Mouse (Mus musculus): ENCODE measurements around the gene Prmt2.

Gene Prmt2

DNA sequence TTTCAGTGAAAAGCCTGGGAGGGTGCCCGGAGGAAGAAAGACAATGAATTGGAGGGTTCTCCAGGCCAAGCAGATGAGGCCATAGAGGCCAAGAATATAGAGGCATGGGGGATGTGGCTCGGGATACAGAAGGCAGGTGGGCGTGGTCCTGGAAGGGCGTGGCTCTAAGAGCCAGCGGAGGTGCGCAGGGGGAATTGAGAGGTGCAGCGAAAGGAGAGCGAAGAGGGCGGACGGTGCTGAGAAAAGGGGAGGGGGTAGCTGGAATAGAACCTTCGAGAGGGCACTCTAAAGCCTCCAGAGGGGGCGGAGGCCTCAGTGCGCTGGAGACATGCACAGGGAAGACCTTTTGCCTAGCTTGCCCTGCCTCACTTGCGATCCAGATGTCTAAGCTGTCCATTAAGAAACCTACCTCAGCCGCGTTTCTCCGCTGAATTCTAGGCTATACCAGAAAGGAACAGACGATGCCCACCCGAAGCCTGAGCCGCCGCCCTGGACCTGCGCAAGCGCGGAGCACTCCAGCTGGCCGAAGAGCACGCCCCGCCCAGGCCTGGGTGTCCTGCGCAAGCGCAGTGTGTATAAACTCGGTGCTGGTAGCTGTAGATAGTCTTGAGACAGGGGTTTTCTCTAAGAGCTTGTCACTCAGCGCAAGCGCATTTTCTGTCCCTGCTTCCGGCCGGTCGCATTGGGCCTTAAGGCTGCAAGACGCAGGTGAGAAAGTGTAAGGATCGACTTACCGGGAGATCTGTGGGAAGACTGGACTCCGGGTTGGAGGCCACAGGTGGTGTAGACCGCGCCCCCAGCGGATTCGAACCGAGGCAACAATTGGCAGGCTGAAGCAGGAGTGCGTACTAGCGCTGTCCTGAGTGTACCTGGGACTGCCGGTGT, at the start of gene Prmt2:
Gene Prmt2, minus strand, starts transcription at position 525 of the 885 bp plus-strand sequence.
- DNase-seq (ENCODE audit: low read depth) = peak; percentile 88

DNA sequence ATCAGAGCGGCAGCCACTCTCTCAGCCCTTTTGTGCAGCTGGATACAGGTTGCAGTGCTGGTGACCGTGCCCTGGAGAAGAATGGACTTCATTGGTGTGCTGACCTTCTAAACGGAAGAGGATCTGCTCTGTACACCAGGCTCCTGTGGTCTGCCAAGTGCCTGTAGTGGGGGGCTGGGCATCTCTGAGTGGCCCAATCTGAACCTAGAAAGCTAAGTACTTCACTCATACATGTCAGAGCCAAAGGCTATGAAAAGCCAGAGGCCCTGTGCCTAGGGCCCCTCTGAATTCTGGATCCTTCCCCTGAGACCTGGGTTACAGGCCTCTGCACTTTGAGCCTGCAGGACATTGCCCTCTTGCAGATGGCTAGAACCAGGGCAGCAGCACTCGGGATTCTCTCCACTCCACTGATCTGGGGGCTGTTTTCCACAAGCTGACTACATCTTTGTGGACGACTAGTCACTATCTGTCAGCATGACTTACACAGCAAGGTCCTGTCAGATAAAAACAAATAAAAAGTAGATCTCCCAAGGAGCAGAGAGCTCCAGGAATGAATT, 41.0 kb upstream of the Prmt2 start:
- no peak for DNase-seq (ENCODE audit: low read depth)

DNA sequence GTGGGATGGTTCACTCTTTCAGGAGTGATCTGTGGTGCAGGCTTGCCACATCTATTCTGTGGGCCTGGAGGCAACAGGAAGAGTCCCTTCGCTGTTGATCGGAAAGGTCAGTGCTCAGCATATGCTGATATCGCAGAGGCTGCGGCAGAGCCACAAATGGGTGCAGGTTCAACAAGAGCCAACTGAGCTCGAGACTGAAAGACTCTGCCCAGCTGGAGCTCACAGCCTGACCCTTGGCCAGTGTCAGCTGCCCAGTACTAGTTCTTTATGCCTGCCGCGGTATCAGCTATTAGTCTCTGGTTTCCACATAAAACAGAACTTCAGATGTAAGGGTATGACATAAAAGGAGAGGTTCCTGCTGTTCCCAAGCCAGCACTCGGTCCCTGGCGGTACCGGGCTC, 37.6 kb upstream of the Prmt2 start:
- no peak for DNase-seq (ENCODE audit: low read depth)

GRCm38 (mm10) chr10:76271238-76271637, 33.6 kb upstream of the Prmt2 start:
- peak; percentile 8 for DNase-seq (ENCODE audit: low read depth)

- no peak for DNase-seq (ENCODE audit: low read depth)
These were observed 24.8 kb upstream of the Prmt2 start for GRCm38 (mm10) chr10:76262431-76262830.

GRCm38 (mm10) chr10:76261447-76261846, 23.8 kb upstream of the Prmt2 start:
- DNase-seq (ENCODE audit: low read depth) = no peak

DNA sequence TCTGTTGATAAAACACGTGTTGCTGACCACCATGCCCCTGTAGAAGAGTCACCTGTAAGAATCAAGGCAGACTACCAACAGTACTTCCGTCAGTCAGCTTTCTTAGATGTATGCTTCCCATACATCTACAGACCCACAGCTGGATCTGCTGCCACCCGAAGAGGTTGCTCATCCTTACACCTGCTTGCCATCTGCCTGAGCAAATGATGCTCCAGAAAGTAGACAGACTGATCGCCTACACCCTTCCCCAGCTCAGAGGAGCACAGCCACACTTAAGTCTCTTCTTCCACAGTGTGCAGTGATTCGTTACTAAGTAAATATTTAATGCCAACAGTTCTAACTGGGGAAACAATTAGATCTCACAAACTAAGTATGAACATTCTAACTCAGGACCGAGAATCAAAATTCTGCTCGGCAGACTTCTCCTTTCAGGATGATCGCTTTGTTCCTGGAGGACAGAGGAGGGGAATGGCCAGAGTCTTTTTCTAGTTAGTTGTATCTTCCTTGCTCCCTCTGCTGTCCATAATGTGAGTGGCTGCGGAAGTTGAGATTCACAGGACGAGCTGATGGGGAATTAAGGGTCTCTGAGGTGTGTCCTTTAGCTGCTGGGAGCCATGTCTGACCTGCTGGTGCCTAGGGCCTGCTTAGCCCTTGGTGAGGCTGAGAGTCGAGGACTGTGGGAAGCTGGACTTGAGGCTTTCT, 22.8 kb upstream of the Prmt2 start:
- DNase-seq (ENCODE audit: low read depth) = no peak

DNA sequence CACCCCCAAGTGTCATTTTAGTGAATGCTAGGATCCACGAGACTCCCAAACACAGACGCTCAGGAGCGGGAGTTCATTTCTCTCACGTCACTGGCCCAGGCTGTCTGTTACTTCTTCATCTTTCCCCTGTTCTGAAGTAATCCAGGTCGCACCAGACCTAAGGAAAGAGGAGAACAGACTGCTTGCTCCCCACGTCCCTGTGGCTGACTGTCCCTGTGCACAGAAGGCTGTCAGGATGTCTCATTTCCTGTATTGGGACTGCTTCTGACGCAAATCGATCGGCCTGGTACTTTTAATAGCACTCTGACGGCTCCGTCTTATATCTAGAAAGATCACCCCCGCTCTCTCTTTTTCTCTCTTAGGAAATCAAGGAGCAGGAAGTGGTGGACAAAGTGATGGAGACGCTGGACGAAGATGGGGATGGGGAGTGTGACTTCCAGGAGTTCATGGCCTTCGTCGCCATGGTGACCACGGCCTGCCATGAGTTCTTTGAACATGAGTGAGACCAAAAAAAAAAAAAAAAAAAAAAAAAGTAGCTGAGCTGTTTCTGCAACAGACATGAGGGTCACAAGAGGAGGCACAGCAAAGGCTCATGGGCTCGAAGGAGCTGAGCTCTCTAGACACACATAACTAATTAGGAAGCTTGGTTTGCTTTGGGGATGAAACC, 22.0 kb upstream of the Prmt2 start:
- no peak for DNase-seq (ENCODE audit: low read depth)

DNA sequence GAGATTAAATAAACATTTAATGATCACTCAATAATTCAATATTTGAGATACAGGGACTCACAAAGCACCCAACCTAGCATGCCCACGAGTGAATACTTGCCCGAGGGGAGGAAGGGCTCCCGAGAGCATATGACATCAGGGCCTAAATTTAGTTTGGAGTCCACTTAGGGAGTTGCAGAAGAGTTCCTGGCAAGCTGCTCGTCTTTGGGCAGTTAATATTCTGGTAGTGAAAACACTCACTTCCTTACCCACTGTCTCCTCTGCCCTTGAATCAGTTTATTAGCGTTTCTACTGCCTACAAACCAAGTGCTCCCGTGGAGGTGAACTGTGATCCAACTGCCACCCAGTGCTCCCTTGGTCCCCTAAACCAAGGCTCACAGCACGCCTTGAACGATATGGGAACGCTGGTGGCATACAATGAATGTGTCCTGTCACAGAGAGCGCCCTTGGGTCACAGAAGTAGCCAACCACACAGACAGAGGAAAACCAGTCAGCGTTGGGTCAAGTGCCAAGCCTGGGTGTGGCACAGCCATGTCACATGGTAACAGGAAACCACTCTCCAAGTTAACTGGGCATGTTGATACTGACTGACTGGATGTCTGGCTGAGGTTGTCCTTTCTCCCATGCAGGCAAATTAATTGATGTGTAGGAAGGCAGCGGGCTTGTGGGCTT, 20.2 kb upstream of the Prmt2 start:
- DNase-seq (ENCODE audit: low read depth) = no peak

DNA sequence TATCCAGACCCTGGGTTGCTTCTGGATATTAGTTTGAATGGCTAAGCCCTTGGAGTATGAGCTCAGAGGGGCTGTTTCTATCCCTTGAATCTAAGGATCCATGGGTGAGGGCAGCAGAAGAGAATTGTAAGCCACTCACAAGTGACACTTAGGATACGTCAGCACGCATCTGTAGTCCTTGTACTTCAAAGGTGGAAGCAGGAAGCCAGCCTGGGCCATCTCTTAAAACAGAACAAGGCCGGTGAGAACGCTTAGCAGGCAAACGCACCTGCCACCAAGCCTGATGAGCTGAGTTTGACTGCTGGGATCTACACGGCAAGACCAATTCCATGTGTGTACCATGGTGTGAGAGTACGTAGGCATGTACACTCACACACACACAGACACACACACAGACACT, 19.6 kb upstream of the Prmt2 start:
- DNase-seq (ENCODE audit: low read depth) = no peak

DNA sequence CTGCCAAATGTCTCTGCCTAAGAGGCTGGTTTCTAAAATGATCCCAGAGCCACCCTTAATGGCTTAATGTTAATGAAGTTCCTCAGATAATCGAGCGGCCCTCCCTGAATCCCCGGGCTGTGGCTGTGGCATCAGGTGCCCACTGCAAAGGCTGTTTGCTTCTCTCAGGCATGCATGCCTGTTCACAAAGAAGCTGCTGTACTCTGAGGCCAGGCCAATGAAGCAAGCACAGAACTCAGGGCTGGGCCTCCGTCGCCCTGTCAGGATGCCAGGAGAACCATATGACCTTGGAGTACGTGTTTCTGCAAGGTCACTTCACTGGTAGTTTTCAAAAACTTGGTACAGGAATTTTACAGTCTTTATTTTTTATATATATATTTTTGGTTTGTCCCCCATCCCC, 18.0 kb upstream of the Prmt2 start:
- no peak for DNase-seq (ENCODE audit: low read depth)

GRCm38 (mm10) chr10:76253536-76253935, 15.9 kb upstream of the Prmt2 start, which contains the start of gene S100b:
Gene S100b (plus strand): TSS chr10:76253853.
- DNase-seq (ENCODE audit: low read depth) = no peak

DNA sequence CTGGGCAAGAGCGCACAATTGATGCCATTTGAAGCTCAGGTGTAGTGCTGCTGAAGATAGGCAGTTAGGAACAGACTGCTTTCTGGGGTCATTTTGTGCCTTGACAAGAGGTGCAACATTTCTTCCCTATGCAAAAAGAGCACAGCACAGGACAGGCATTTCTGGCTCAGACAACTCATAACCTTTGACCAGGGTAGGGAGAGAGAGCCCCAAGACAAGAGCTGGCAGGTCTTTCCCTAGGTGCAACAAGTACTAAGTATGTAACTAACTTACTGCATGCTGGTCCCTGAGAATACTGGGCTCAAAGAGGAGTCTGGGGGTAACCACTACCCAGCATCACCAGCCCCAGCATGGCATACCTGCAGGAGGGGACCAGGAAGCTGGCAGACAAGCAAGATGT, 15.4 kb upstream of the Prmt2 start:
- no peak for DNase-seq (ENCODE audit: low read depth)

DNA sequence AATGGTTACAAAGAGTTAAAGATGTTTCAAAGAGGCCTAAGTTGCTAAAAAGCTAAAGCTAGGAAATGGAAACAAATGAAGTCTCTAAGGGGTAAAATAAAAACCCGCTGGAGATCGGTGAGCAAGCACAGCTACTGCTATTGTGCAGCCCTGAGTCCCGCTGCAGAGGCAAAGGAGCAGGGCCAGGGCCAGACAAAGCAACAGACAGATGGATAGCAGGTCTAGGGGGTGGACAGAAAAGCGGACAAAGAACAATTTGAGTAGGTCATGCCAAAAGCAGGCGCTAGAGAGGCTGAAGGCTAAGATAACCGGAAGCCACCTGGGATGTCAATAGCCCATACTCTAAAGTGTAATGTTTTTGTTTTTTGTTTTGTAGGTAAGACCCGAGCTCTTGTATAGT, 13.2 kb upstream of the Prmt2 start:
- no peak for DNase-seq (ENCODE audit: low read depth)

DNA sequence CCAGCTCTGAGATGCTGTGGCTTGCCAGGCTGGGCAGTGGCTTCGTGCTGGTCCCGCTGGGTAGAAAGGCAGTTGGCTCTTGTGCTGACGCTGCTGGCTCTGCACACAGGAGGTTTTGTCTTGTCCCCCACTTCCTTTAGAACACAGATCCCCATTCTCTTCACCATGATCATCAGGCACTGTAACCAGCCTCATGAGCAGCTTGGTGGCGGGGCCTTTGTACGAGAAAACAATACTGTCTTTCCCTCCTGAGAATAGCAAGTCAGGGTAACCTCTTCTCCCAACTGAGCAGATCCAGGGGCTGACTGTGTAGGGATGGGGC, 10.9 kb upstream of the Prmt2 start:
- DNase-seq (ENCODE audit: low read depth) = no peak

DNA sequence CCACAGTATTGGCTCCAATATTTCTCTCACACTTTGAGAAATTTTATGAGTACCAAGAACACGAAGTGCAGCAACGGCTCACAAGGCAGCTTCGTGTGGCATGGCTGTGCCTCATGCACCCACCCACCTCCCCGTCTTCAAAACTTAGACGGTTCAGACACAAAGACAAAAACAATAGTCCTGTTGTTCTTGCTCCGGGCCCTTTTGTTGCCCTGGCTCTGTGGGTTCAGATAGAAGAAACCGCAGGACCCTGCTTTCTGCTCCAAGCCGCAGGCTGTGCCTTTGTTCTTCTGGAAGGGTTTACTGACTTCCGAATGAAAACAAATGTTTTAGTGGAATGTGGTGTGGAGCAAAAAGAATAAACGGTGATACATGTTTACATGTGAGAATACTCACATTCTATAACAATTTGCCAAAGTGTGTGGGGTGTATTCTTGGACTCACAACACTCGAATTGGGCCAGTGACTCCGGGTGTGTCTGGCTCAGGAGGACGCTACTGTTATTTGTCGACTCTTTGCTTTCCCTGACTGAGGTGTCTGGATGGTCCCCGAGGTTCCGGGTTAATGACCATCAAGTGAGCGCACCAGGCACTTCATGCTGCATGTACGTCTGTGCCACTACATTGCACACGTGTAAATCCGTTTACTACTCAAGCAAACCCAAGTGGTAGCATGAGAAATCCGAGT, 10.4 kb upstream of the Prmt2 start:
- DNase-seq (ENCODE audit: low read depth) = no peak

GRCm38 (mm10) chr10:76246601-76247000, 8.9 kb upstream of the Prmt2 start:
- DNase-seq (ENCODE audit: low read depth) = no peak

- no peak for DNase-seq (ENCODE audit: low read depth)
These were observed 7.4 kb upstream of the Prmt2 start for GRCm38 (mm10) chr10:76245106-76245505.

GRCm38 (mm10) chr10:76239401-76239800, 1.7 kb upstream of the Prmt2 start:
- DNase-seq (ENCODE audit: low read depth) = no peak

DNA sequence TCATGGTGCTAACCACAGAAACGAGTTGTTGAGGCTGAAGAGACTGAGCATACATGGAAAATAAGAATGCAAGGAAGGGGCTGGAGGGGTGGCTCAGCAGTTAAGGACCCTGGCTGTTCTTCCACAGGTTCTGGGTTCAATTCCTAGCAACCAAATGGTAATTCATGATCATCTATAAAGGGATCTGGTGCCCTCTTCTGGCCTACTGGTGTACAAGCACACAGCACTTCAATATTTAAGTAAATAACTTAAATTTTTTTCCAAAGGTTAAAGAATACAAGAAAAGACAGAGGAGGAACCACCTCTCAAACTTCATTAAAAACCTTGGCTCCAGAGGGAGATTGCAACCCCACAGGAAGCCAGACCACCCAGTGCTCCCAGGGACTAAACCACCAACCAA, 8.0 kb downstream of the Prmt2 start:
- DNase-seq (ENCODE audit: low read depth) = no peak

DNA sequence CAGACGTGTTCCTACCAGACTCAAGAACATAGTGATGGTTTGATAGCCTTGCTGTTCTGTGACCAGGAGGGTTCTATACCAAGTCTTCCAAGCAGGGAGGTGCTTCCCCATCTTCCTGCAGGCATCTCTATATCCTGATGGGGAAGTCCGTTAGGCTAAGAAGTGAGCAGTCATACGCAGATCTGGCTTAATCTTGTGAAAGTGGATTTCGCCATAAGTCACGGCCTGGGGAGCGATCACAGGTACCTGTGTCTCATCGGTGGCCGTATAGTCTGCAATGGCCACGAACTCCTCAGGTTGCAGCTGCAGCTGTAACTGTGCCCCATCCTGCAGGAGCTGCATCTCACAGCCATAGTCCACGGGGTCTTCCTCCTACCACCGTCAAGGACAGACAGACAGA, 11.7 kb downstream of the Prmt2 start:
- DNase-seq (ENCODE audit: low read depth) = no peak

GRCm38 (mm10) chr10:76218240-76218639, 19.4 kb downstream of the Prmt2 start:
- DNase-seq (ENCODE audit: low read depth) = no peak

Measured in c-Kit-positive CD71-negative TER-119-negative erythroid progenitor cells, embryonic 14.5 days (primary cell).